Mouse (Mus musculus): Measurements from ENCODE around the gene Smap1.

GRCm38 (mm10) chr1:23821615-23822014 lies 100.5 kb downstream of the Smap1 start:
- TF ChIP-seq CTCF (IDR thresholded peaks at IDR 0.05; ENCODE audit: borderline replicate concordance, insufficient read depth, low read length) (no peak), POLR2A (IDR thresholded peaks at IDR 0.05; ENCODE audit: low read depth, low read length) (no peak)
